Mouse (Mus musculus) embryonic facial prominence, embryonic 15.5 days (tissue): ENCODE measurements around the gene Tfrc. TPM values are rescaled to one million over a fixed set of nuclear protein-coding genes. Genes with fewer than 3 reads are reported as not detected.

ENCODE experiments used
- ATAC-seq: fragments of 200-750 bp; cut with Nextera tagmentation; 2 replicates; pipeline ENCODE4 v1.8.0; 2017; ENCODE audit warnings: low read depth, moderate TSS enrichment; ENCODE audit not compliant: insufficient number of reproducible peaks, low FRiP score, low TSS enrichment
- H3K27ac ChIP-seq: fragments of 300-500 bp; sonication (generic); replicated peaks from 2 replicates; pipeline ENCODE4 v1.5.1; 2015; ENCODE audit warnings: mild to moderate bottlenecking, inconsistent platforms
- H3K27me3 ChIP-seq: fragments of 300-500 bp; sonication (generic); 2 replicates; pipeline ENCODE4 v1.6.1; 2015; ENCODE audit warnings: inconsistent platforms
- H3K36me3 ChIP-seq: fragments of 300-500 bp; sonication (generic); 2 replicates; pipeline ENCODE4 v1.6.1; 2015; ENCODE audit warnings: mild to moderate bottlenecking, inconsistent platforms
- H3K4me1 ChIP-seq: fragments of 300-500 bp; sonication (generic); 2 replicates; pipeline ENCODE4 v1.6.1; 2015; ENCODE audit warnings: inconsistent platforms
- H3K4me2 ChIP-seq: fragments of 300-500 bp; sonication (generic); replicated peaks from 2 replicates; pipeline ENCODE4 v1.6.1; 2015; ENCODE audit warnings: mild to moderate bottlenecking, inconsistent platforms
- H3K4me3 ChIP-seq: fragments of 300-500 bp; sonication (generic); replicated peaks from 2 replicates; pipeline ENCODE4 v1.5.1; 2015; ENCODE audit warnings: mild to moderate bottlenecking, inconsistent platforms
- H3K9ac ChIP-seq: fragments of 300-500 bp; sonication (generic); 2 replicates; pipeline ENCODE4 v1.6.1; 2015; ENCODE audit warnings: inconsistent platforms
- H3K9me3 ChIP-seq: fragments of 300-500 bp; sonication (generic); replicated peaks from 2 replicates; pipeline ENCODE4 v1.6.1; 2016; ENCODE audit warnings: inconsistent platforms
- WGBS: fragments of 180-500 bp; shearing (Covaris S2); methylation state at CpG from one replicate; pipeline ENCODE4 v1.1.7; 2015; 5-methylcytosine and 5-hydroxymethylcytosine counted together
- polyA plus RNA-seq: library from polyadenylated mRNA; unstranded; fragments of >200 nt; fragmentation: Nextera tagmentation; extraction: Ambion mirVana; gene quantifications from 2 replicates; pipeline ENCODE4 v1.2.1, GENCODE M21; 2015

Gene Tfrc
- polyA plus RNA-seq, 1 experiment from 2014 or later = 24.0 TPM

GRCm38 (mm10) chr16:32650974-32651618, 42.4 kb downstream of the Tfrc start:
- no peak for ATAC-seq
- Histone ChIP-seq H3K36me3 (no peaks in the 10 kb centered on the region), H3K27me3 (no peaks in the 10 kb centered on the region), H3K4me3 (no peak overlapping the region), H3K9me3 (no peaks in the 10 kb centered on the region), H3K4me2 (no peak overlapping the region), H3K9ac (no peak overlapping the region), H3K4me1 (peaks cover 11% of the 10 kb centered on the region), H3K27ac (no peak overlapping the region)
- 87% methylated on average over 5 of the region's 5 CpGs for whole genome bisulfite sequencing

DNA sequence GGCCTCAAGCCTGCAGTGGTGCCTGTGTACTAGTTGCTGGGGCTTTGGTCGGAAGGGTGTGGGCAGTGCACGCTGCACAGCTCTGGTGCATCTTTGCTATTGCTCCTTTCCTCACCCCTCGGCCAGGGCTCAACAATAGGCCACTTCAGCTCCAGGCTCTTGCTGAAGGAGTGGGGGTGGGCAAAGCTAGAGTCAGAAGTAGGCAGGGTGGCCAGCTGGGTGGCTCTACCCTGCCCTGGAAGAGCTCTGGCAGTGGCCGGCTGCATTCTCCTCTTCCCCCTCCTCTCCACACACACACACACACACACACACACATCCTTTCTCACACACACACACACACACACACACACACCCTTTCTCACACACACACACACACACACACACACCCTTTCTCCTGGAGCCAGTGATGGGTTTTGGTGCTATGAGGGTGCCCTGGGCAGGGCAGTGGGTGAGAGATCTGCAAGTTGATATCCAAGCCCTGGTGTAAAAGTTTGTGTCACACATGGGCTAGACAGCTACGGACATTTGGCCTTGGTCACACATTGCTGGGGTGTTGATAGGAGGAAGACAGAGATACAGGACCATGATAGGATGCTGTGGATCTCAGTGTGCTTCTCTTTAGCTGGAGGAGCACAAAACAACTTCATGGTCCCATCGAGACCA, 45.5 kb downstream of the Tfrc start:
- WGBS = 83% methylated on average over 6 of the region's 6 CpGs
- Histone ChIP-seq H3K9ac (no peak overlapping the region), H3K27me3 (no peaks in the 10 kb centered on the region), H3K9me3 (no peaks in the 10 kb centered on the region), H3K4me1 (peaks cover 30% of the 10 kb centered on the region), H3K27ac (no peak overlapping the region), H3K36me3 (no peaks in the 10 kb centered on the region), H3K4me2 (no peak overlapping the region), H3K4me3 (no peak overlapping the region)
- ATAC-seq = no peak

- Histone ChIP-seq H3K9me3 (no peaks in the 10 kb centered on the region), H3K4me3 (no peak overlapping the region), H3K27me3 (no peaks in the 10 kb centered on the region), H3K36me3 (no peaks in the 10 kb centered on the region), H3K4me2 (no peak overlapping the region), H3K4me1 (peaks cover 43% of the 10 kb centered on the region), H3K9ac (no peak overlapping the region), H3K27ac (no peak overlapping the region)
- ATAC-seq = no peak
- WGBS = 88% methylated on average over 4 of the region's 4 CpGs
These were observed 46.8 kb downstream of the Tfrc start for GRCm38 (mm10) chr16:32655534-32655933.

DNA sequence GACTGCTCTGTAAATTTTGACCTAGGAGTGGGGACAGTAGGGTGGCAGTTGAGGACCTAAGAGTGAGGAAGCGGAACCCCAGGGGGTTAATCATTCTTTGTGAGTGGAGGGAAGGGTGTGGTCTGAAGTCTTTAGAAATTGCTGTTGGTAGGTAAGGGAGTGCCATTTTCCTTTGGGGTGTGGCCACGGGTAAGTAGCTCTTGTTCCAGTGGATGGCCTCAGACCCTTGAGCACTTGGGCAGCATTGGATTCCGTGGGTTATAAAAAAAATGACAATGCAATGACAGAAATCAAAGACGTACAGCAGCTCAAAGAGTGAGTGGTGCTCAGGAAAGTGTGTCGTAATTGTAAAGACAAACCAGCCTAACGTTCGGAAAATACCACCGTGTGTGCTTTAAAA, 47.6 kb downstream of the Tfrc start:
- Histone ChIP-seq H3K27ac (no peak overlapping the region), H3K9ac (no peak overlapping the region), H3K9me3 (no peaks in the 10 kb centered on the region), H3K4me1 (peaks cover 51% of the 10 kb centered on the region), H3K36me3 (no peaks in the 10 kb centered on the region), H3K27me3 (no peaks in the 10 kb centered on the region), H3K4me3 (no peak overlapping the region), H3K4me2 (no peak overlapping the region)
- WGBS = 69% methylated on average over 8 of the region's 8 CpGs
- no peak for ATAC-seq

GRCm38 (mm10) chr16:32656794-32657193, 48.1 kb downstream of the Tfrc start:
- Histone ChIP-seq H3K4me1 (peaks cover 56% of the 10 kb centered on the region), H3K4me2 (no peak overlapping the region), H3K9ac (no peak overlapping the region), H3K4me3 (no peak overlapping the region), H3K27me3 (no peaks in the 10 kb centered on the region), H3K27ac (no peak overlapping the region), H3K36me3 (no peaks in the 10 kb centered on the region), H3K9me3 (no peaks in the 10 kb centered on the region)
- no peak for ATAC-seq
- WGBS = 70% methylated on average over 8 of the region's 8 CpGs

- Histone ChIP-seq H3K9ac (no peak overlapping the region), H3K4me3 (no peak overlapping the region), H3K27ac (no peak overlapping the region), H3K4me2 (no peak overlapping the region), H3K9me3 (no peaks in the 10 kb centered on the region), H3K27me3 (no peaks in the 10 kb centered on the region), H3K36me3 (no peaks in the 10 kb centered on the region), H3K4me1 (peaks cover 63% of the 10 kb centered on the region)
- 84% methylated on average over 16 of the region's 16 CpGs for WGBS
- no peak for ATAC-seq
These were observed 49.0 kb downstream of the Tfrc start for GRCm38 (mm10) chr16:32657498-32658250.

- Histone ChIP-seq H3K4me1 (peaks cover 67% of the 10 kb centered on the region), H3K27ac (0 out of 2 replicates have a peak overlapping the region, but pooled peaks have one; percentile 55), H3K9ac (no peak overlapping the region; the same call in 1 of the 2 replicates), H3K4me3 (peak overlapping the region; percentile 35), H3K4me2 (peak overlapping the region; percentile 60), H3K9me3 (no peaks in the 10 kb centered on the region), H3K36me3 (0 out of 2 replicates have a peak, but pooled peaks cover under 1% of the 10 kb centered on the region), H3K27me3 (no peaks in the 10 kb centered on the region)
- peak; percentile 22; the same call in 1 of the 2 replicates for ATAC-seq
- WGBS = 2% methylated on average over 19 of the region's 21 CpGs
These were observed 50.0 kb downstream of the Tfrc start for GRCm38 (mm10) chr16:32658743-32659171.

GRCm38 (mm10) chr16:32659385-32659784, 50.7 kb downstream of the Tfrc start:
- no peak for ATAC-seq
- H3K4me3 ChIP-seq = peak overlapping the region; percentile 35
- 10% methylated on average over 8 of the region's 8 CpGs for WGBS
- no peaks in the 10 kb centered on the region for H3K27me3 ChIP-seq
- peaks cover 63% of the 10 kb centered on the region for H3K4me1 ChIP-seq
- no peaks in the 10 kb centered on the region for H3K9me3 ChIP-seq
- H3K27ac ChIP-seq = peak overlapping the region; percentile 55; the same call in 1 of the 2 replicates
- H3K4me2 ChIP-seq = peak overlapping the region; percentile 60
- no peak overlapping the region for H3K9ac ChIP-seq
- H3K36me3 ChIP-seq = 0 out of 2 replicates have a peak, but pooled peaks cover 5% of the 10 kb centered on the region

DNA sequence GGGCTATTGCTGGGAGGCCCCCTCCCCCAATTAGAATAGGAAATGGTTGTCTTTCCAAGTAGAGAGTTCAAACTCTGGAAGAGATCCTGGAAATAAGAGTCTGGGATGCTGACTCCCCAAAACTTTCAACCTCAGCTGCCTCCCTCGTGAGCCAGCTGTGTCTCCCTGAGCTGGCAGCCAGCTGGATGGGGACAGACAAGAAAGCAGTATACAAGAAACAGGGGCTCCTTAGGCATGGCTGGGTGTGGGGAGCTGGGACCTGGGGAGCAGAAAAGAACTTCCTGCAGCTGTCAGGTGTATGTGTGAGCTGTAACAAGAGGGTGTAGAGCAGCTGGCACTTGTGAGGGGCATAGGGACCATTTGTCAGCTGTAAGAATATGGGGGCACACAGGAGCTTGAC, 51.4 kb downstream of the Tfrc start:
- Histone ChIP-seq H3K4me2 (no peak overlapping the region), H3K36me3 (0 out of 2 replicates have a peak, but pooled peaks cover 7% of the 10 kb centered on the region), H3K4me1 (peaks cover 65% of the 10 kb centered on the region), H3K27me3 (no peaks in the 10 kb centered on the region), H3K4me3 (no peak overlapping the region), H3K9me3 (no peaks in the 10 kb centered on the region), H3K27ac (peak overlapping the region; percentile 68), H3K9ac (no peak overlapping the region)
- 28% methylated on average over 1 of the region's 1 CpGs for WGBS
- ATAC-seq = no peak

DNA sequence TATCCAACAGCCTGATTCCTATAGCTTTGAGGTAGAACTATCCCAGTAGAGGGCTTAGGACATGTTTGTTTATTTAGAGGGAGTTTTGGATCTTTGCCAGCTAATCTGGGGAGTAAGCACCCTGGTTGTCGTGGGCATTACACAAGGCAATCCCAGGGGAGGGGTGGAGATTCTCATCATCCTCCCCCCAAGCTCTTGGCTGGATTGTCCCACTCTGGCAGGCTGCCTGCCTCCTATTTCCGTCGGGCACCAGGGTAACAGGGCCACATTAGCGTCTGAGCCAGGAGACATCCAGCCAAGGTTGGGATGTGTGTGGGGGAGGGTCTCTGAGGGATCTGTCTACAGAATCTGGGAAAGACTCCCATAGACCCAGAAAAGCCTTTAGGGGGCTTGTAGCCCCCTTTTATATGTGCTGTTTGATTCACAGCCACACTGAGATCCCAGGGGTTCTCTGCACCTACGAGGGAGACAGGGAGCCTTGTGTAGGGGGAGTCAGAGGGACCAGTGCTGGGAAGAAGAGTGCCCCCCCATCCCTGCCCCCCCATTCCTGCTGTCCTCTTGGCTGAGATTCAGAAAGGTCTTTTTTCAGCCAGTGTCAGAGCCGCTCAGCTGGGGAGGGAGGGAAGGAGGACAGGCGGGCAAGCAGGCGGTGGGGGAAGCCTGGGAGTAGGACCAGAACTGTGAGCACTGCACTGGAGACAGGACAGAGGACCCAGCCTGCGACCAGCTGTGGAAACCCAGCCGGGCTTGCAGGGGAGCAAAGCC, 52.0 kb downstream of the Tfrc start:
- no peak overlapping the region for H3K9ac ChIP-seq
- 0 out of 2 replicates have a peak, but pooled peaks cover 7% of the 10 kb centered on the region for H3K36me3 ChIP-seq
- peak; percentile 63; the same call in 1 of the 2 replicates for ATAC-seq
- H3K4me2 ChIP-seq = peak overlapping the region; percentile 26
- peak overlapping the region; percentile 68 for H3K27ac ChIP-seq
- no peak overlapping the region for H3K4me3 ChIP-seq
- peaks cover 67% of the 10 kb centered on the region for H3K4me1 ChIP-seq
- no peaks in the 10 kb centered on the region for H3K27me3 ChIP-seq
- 19% methylated on average over 10 of the region's 10 CpGs for WGBS
- H3K9me3 ChIP-seq = no peaks in the 10 kb centered on the region
